Mouse (Mus musculus): ENCODE measurements around the gene Pdxdc1. TPM values are rescaled to one million over a fixed set of nuclear protein-coding genes. Genes with fewer than 3 reads are reported as not detected.
A peak's percentile ranks its signal among the peaks of the same experiment; 100 is the strongest.

The Pdxdc1 gene
- polyA plus RNA-seq, 1 experiment from 2014 or later = 59.5 TPM

- no peak for ATAC-seq
- Histone ChIP-seq H3K27ac (ENCODE audit: low read depth, low read length) (no peak overlapping the region), H3K36me3 (ENCODE audit: control insufficient read depth, insufficient read depth) (no peaks in the 10 kb centered on the region), H3K4me3 (ENCODE audit: low read depth, low read length) (no peak overlapping the region), H3K4me2 (replicated peaks; ENCODE audit: low read depth) (no peak overlapping the region), H3K27me3 (replicated peaks; ENCODE audit: control insufficient read depth, insufficient read depth, low read length) (no peaks in the 10 kb centered on the region), H3K9me3 (ENCODE audit: control insufficient read depth) (no peaks in the 10 kb centered on the region), H3K4me1 (replicated peaks; ENCODE audit: control insufficient read depth, insufficient read depth, low read length) (no peaks in the 10 kb centered on the region; the same call in 1 of the 2 replicates), H3K9ac (ENCODE audit: low read depth, low read length) (no peak overlapping the region)
- TF ChIP-seq CTCF (IDR thresholded peaks at IDR 0.05; ENCODE audit: low read depth) = no peak
- 57% methylated on average over 3 of the region's 3 CpGs for WGBS
These were observed 7.2 kb downstream of the Pdxdc1 start for GRCm38 (mm10) chr16:13895740-13896139.

GRCm38 (mm10) chr16:13894097-13894496 is 8.8 kb downstream of the Pdxdc1 start:
- peak overlapping the region; percentile 18 for H3K4me2 ChIP-seq (replicated peaks; ENCODE audit: low read depth)
- 22% methylated on average over 2 of the region's 2 CpGs for WGBS
- peak; percentile 84 for ATAC-seq

GRCm38 (mm10) chr16:13892850-13893249 is 10.1 kb downstream of the Pdxdc1 start:
- no peaks in the 10 kb centered on the region for H3K27me3 ChIP-seq (replicated peaks; ENCODE audit: control insufficient read depth, insufficient read depth, low read length)
- H3K4me1 ChIP-seq (replicated peaks; ENCODE audit: control insufficient read depth, insufficient read depth, low read length) = no peaks in the 10 kb centered on the region; the same call in 1 of the 2 replicates
- H3K27ac ChIP-seq (ENCODE audit: low read depth, low read length) = no peak overlapping the region
- no peak for ATAC-seq
- no peak for TF ChIP-seq CTCF (IDR thresholded peaks at IDR 0.05; ENCODE audit: low read depth)
- H3K4me2 ChIP-seq (replicated peaks; ENCODE audit: low read depth) = no peak overlapping the region
- no peaks in the 10 kb centered on the region for H3K36me3 ChIP-seq (ENCODE audit: control insufficient read depth, insufficient read depth)
- H3K4me3 ChIP-seq (ENCODE audit: low read depth, low read length) = no peak overlapping the region
- H3K9me3 ChIP-seq (ENCODE audit: control insufficient read depth) = no peaks in the 10 kb centered on the region
- H3K9ac ChIP-seq (ENCODE audit: low read depth, low read length) = no peak overlapping the region

More at GRCm38 (mm10) chr16:13894097-13894496, 8.8 kb downstream of the Pdxdc1 start:
- Histone ChIP-seq H3K27ac (ENCODE audit: low read depth, low read length) (no peak overlapping the region), H3K27me3 (replicated peaks; ENCODE audit: control insufficient read depth, insufficient read depth, low read length) (no peaks in the 10 kb centered on the region), H3K9me3 (ENCODE audit: control insufficient read depth) (no peaks in the 10 kb centered on the region), H3K9ac (ENCODE audit: low read depth, low read length) (no peak overlapping the region), H3K36me3 (ENCODE audit: control insufficient read depth, insufficient read depth) (no peaks in the 10 kb centered on the region), H3K4me3 (ENCODE audit: low read depth, low read length) (no peak overlapping the region), H3K4me1 (replicated peaks; ENCODE audit: control insufficient read depth, insufficient read depth, low read length) (no peaks in the 10 kb centered on the region; the same call in 1 of the 2 replicates)
- TF ChIP-seq CTCF (IDR thresholded peaks at IDR 0.05; ENCODE audit: low read depth) = no peak

GRCm38 (mm10) chr16:13890449-13890848 is 12.5 kb downstream of the Pdxdc1 start:
- no peak overlapping the region for H3K4me2 ChIP-seq (replicated peaks; ENCODE audit: low read depth)
- WGBS = 87% methylated on average over 2 of the region's 2 CpGs
- H3K27me3 ChIP-seq (replicated peaks; ENCODE audit: control insufficient read depth, insufficient read depth, low read length) = no peaks in the 10 kb centered on the region

GRCm38 (mm10) chr16:13883094-13883774 is 19.7 kb downstream of the Pdxdc1 start:
- H3K27me3 ChIP-seq (replicated peaks; ENCODE audit: control insufficient read depth, insufficient read depth, low read length) = no peaks in the 10 kb centered on the region
- no peak overlapping the region for H3K9ac ChIP-seq (ENCODE audit: low read depth, low read length)
- no peak for TF ChIP-seq CTCF (IDR thresholded peaks at IDR 0.05; ENCODE audit: low read depth)
- H3K36me3 ChIP-seq (ENCODE audit: control insufficient read depth, insufficient read depth) = peaks cover 15% of the 10 kb centered on the region; the same call in 1 of the 2 replicates
- H3K9me3 ChIP-seq (ENCODE audit: control insufficient read depth) = no peaks in the 10 kb centered on the region
- WGBS = 5% methylated on average over 3 of the region's 3 CpGs
- H3K4me3 ChIP-seq (ENCODE audit: low read depth, low read length) = no peak overlapping the region
- H3K4me2 ChIP-seq (replicated peaks; ENCODE audit: low read depth) = peak overlapping the region; percentile 32; the same call in 1 of the 2 replicates
- ATAC-seq = peak; percentile 95
- peaks cover 7% of the 10 kb centered on the region; the same call in 1 of the 2 replicates for H3K4me1 ChIP-seq (replicated peaks; ENCODE audit: control insufficient read depth, insufficient read depth, low read length)
- peak overlapping the region; percentile 93 for H3K27ac ChIP-seq (ENCODE audit: low read depth, low read length)

More at GRCm38 (mm10) chr16:13890449-13890848, 12.5 kb downstream of the Pdxdc1 start:
- no peak overlapping the region for H3K4me3 ChIP-seq (ENCODE audit: low read depth, low read length)
- no peak for TF ChIP-seq CTCF (IDR thresholded peaks at IDR 0.05; ENCODE audit: low read depth)
- no peaks in the 10 kb centered on the region for H3K9me3 ChIP-seq (ENCODE audit: control insufficient read depth)
- H3K27ac ChIP-seq (ENCODE audit: low read depth, low read length) = no peak overlapping the region
- no peak for ATAC-seq
- no peaks in the 10 kb centered on the region for H3K4me1 ChIP-seq (replicated peaks; ENCODE audit: control insufficient read depth, insufficient read depth, low read length)
- H3K9ac ChIP-seq (ENCODE audit: low read depth, low read length) = no peak overlapping the region
- H3K36me3 ChIP-seq (ENCODE audit: control insufficient read depth, insufficient read depth) = no peaks in the 10 kb centered on the region

GRCm38 (mm10) chr16:13875483-13875882 is 27.4 kb downstream of the Pdxdc1 start:
- Histone ChIP-seq H3K27me3 (replicated peaks; ENCODE audit: control insufficient read depth, insufficient read depth, low read length) (no peaks in the 10 kb centered on the region), H3K27ac (ENCODE audit: low read depth, low read length) (no peak overlapping the region), H3K36me3 (ENCODE audit: control insufficient read depth, insufficient read depth) (peaks cover 50% of the 10 kb centered on the region), H3K4me3 (ENCODE audit: low read depth, low read length) (no peak overlapping the region), H3K9me3 (ENCODE audit: control insufficient read depth) (no peaks in the 10 kb centered on the region), H3K4me2 (replicated peaks; ENCODE audit: low read depth) (no peak overlapping the region), H3K4me1 (replicated peaks; ENCODE audit: control insufficient read depth, insufficient read depth, low read length) (no peaks in the 10 kb centered on the region), H3K9ac (ENCODE audit: low read depth, low read length) (no peak overlapping the region)
- TF ChIP-seq CTCF (IDR thresholded peaks at IDR 0.05; ENCODE audit: low read depth) = no peak
- 92% methylated on average over 4 of the region's 4 CpGs for WGBS
- ATAC-seq = no peak

All from intestine, postnatal 0 days (tissue).